Mouse (Mus musculus) v-Abl transformed pro-B cells (cell line): Measurements from ENCODE around the gene Col26a1.
"Not testable (repeated sequence)": the region's sequence is repeated elsewhere in the genome, so short reads cannot be mapped to it uniquely, and the experiment has no call there.

ENCODE experiments used
- in situ Hi-C, 2 experiments: fragments of 400-800 bp; cut with MboI; formaldehyde crosslinking; loops; one replicate each; pipeline ENCODE4 v1.15.1; 2025; ENCODE audit not compliant: unreplicated experiment in 2 of 2

The Col26a1 gene

GRCm38 (mm10) chr5:136764157-136764669 is 118.8 kb downstream of the Col26a1 start:
- in situ Hi-C loops: loop anchor here in 1 of 2 experiments (25.0 kb wide), 2 partner anchors 677 to 877 kb away; partner anchors contain the start of genes Hspb1 and Rasa4

GRCm38 (mm10) chr5:136760345-136760744 is 122.7 kb downstream of the Col26a1 start:
- in situ Hi-C loops: loop anchor here in 1 of 2 experiments (25.0 kb wide), 2 partner anchors 673 to 873 kb away; partner anchors contain the start of genes Hspb1 and Rasa4

DNA sequence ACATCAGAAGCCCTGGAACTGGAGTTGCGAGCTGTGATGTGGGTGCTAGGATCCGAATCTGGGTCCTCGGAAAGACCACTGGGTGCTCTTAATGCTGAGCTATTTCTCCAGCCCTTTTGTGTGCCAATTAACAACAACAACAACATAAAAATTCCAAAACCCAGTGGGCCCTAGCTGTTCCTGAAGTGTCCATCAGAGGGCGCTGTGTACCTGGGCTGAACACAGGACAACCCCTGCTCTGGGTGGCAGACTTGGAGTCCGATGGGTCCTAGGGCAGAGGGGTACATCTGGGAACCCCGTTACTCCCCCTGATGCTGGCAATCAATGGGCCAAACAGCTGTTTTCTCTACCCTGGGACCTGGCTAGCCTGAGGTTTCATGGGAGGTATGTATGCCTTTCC is 123.2 kb downstream of the Col26a1 start:
- in situ Hi-C loops: loop anchor here (5.0 to 25.0 kb wide), 8 partner anchors 42 to 872 kb away; partner anchors contain the start of genes Hspb1 (in 1 of the 2) and Rasa4 (in 1 of the 2)

DNA sequence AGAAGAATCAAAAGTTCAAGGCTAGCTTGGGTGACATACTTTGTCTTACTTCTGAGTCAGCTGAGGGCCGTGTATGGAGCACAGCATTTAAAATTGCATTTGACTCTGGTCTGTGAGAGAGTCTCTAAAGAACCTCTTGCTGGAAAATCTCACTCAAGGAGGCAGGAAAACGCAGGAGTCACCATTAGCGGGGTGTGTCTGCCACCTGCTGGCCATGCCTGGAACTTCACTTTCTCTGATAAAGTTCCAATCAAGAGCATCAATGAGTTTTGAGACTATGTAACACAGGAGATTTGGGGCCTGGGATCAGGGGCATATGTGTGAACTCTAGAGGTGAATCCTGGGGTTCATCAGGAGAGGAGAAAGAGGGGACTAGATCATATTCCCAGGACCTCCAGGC is 127.3 kb downstream of the Col26a1 start:
- in situ Hi-C loops: loop anchor here (5.0 to 25.0 kb wide), 8 partner anchors 38 to 868 kb away; partner anchors contain the start of genes Hspb1 (in 1 of the 2) and Rasa4 (in 1 of the 2)

- in situ Hi-C loops: loop anchor here (10.0 to 25.0 kb wide), 4 partner anchors 649 to 867 kb away; partner anchors contain the start of genes Hspb1 (in 1 of the 2) and Rasa4 (in 1 of the 2)
These were observed 128.9 kb downstream of the Col26a1 start for GRCm38 (mm10) chr5:136754053-136754591.

DNA sequence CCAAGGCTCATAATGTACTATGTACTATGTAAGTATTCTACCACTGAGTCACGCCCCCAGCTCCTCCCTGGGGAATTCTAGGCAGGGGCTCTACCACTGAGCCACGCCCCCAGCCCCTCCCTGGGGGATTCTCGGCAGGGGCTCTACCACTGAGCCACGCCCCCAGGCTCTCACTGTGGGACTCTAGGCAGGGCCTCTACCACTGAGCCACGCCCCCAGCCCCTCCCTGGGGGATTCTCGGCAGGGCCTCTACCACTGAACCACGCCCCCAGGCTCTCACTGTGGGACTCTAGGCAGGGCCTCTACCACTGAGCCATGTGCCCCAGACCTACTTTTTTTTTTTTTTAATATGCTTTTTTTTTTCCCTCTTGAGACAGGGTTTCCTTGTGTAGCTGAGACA is 129.8 kb downstream of the Col26a1 start:
- in situ Hi-C loops: loop anchor here (10.0 to 25.0 kb wide), 4 partner anchors 648 to 866 kb away; partner anchors contain the start of genes Hspb1 (in 1 of the 2) and Rasa4 (in 1 of the 2)

GRCm38 (mm10) chr5:136752104-136752503 is 130.9 kb downstream of the Col26a1 start:
- in situ Hi-C loops: loop anchor here (10.0 to 25.0 kb wide), 4 partner anchors 647 to 865 kb away; partner anchors contain the start of genes Hspb1 (in 1 of the 2) and Rasa4 (in 1 of the 2)

DNA sequence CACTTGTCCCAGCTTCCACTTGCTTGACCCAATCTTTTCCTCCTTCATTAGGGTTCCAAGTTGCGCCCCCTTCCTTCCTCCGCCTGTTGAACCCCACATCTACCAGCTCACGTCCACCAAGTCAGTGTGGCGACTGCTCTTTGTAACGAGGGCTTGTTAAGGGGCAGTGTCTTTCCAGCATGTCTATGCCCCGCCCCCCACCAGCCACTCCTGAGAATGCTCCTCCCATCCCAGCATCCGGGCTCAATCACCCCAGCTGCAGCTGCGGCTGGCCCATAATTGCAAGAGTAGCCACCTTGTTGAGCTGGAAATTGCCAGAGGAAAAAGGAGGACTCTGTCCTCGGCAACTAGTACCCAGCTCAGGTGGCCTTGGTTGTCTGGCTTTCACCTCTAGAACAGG is 136.4 kb downstream of the Col26a1 start:
- in situ Hi-C loops: no loop called here

DNA sequence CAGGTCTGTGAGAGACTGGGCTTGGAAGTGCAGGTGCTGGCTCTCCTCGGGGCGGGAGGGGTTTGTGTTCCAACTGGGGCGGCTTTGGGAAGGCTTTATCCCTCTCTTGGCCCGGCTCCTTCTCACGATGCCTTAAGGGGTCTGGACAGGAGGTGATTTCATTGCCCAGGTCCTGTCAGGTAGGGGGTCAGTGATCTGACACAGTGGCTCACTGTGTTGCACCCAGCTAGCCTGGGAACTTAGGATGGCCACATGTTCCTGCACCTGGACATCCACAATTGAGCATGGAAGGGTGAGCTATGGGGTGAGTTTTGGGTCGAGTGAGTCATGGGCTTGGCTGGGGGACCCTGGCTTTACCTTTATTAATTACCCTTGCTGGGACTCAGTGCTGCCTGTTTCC is 144.1 kb downstream of the Col26a1 start:
- in situ Hi-C loops: no loop called here

GRCm38 (mm10) chr5:136726271-136726670 is 156.7 kb downstream of the Col26a1 start:
- in situ Hi-C loops: not testable (repeated sequence)

DNA sequence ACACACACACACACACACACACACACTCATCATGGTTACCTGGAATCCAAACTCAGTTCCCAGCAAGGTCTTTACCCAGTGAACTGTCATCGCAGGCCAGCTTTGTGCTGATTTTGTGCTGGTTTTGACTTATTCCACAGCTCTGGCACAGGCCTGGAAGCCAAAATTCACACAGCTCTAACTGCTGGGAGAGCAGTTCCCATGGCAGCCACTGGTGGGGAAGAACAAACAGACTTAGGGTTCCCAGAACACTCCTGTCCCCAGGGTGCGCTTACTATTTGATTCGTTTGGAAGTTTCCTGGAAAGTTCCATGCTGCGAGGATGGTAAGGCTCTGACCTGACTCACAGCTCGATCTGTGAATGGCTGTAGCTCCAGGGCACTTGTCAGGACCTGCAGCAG is 161.4 kb downstream of the Col26a1 start:
- in situ Hi-C loops: loop anchor here in 1 of 2 experiments (5.0 to 25.0 kb wide), 2 partner anchors 434 to 509 kb away; no protein-coding TSS in a partner anchor

GRCm38 (mm10) chr5:136718656-136719055 is 164.4 kb downstream of the Col26a1 start:
- in situ Hi-C loops: loop anchor here in 1 of 2 experiments (5.0 to 25.0 kb wide), 2 partner anchors 39 to 431 kb away; no protein-coding TSS in a partner anchor

GRCm38 (mm10) chr5:136717573-136717854 is 165.5 kb downstream of the Col26a1 start:
- in situ Hi-C loops: loop anchor here in 1 of 2 experiments (5.0 to 25.0 kb wide), 2 partner anchors 40 to 430 kb away; no protein-coding TSS in a partner anchor

DNA sequence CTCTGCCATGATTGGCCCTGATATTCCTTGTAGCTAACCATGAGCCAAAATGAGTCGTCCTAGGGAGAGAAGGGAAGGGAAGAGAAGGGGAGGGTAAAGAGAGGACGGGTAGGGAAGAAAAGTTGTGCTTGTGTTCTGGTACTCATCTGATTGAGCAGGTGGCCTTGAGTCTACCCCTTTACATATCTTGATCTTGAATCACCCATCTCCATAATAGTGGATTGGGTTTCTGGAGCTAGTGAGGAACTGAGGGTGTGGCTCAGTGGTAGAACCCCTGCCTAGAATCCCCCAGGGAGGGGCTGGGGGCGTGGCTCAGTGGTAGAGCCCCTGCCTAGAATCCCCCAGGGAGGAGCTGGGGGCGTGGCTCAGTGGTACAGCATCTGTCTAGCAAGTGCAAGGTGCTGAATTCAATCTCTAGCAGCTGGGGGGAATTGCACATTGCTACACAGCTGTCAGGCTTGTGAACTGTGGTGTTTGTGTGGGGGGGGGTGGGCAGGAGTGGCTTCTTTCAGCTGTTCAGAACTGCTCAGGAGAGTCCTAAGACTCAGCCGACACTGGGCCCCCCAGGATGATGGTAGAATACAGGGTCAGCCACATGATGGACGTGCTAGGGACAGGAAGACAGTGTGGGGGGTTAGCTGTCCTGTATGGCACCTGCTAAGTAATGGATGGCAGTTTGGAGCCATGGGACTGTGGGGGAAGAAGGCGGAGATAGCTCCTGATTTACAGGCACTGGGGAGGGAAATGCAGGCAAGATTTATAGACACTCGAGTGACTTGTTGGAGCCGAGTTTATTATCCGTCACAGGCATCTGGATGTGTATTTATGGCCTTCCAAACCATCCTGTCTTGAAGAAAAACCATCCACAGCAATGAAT is 166.1 kb downstream of the Col26a1 start:
- in situ Hi-C loops: loop anchor here in 1 of 2 experiments (5.0 to 25.0 kb wide), 2 partner anchors 40 to 430 kb away; no protein-coding TSS in a partner anchor

DNA sequence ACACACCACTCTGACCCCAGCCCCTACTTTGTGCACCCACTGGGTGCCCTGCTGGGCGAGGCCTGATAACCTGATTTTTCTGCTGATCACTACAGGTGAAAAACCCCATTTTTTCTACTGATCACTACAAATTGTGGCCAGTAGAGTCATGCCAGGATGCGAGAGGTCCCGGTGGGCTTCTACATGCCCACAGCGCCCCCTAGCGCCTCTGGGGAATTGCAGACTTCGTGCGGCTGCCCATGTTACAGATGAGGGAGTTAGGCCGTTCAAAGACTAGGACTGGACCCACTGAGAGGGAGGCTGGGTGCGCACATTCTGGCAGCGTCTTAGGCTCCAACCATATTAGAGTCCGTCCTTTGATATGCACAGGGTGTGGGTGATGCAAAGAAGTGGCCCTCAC is 168.1 kb downstream of the Col26a1 start:
- in situ Hi-C loops: loop anchor here in 1 of 2 experiments (5.0 to 25.0 kb wide), 2 partner anchors 42 to 428 kb away; no protein-coding TSS in a partner anchor

DNA sequence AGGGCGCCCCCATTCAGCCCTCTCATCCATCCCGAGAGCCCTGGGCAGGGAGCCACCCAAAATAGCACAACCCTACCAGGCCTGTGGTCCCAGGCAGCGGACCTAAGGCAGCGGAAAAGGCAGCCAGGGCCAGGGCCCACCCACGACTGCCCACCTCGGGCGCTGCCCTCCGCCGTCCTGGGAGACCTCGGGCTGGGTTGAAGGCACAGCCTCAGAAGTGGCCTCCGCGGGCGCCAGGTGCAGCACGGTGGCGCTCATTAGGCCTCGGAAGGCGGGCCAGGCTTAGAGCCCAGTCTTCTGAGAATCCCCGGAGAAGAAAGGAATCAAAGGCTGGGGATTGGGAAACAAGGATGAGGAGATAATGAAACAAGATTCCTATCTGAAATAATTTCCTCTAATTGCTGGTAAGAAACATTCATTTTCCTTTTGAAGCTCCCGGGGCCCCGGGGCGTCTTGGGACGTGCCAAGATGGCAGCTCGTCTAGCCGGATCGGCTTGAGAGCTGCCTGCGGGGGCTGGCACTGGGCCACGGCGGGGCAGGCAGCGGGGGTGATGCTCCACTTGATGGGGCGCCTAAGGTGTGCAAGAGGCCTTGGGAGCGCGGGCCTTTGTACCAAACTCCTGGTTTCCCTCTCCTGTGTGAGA is 168.7 kb downstream of the Col26a1 start:
- in situ Hi-C loops: loop anchor here in 1 of 2 experiments (25.0 kb wide), 1 partner anchor 427 kb away; no protein-coding TSS in a partner anchor

DNA sequence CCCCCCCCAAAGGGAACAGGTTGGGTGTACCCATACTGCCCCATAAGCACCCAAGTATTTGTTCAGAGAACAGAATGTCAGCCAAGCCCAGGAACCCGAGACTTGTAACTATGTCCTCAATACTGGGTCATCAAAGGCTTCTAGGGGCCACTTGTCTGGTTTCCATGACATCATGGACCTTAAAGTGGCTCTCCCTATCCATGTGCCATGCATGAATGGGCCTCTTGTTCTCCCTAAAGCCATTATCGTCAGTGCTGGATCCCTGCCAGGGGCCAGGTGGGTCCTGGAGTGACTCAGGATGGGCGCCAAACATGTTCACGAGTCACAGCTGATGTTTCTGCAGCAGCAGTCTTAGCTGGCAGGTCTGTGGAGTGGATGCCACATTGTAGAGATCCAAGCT is 172.3 kb downstream of the Col26a1 start:
- in situ Hi-C loops: loop anchor here in 1 of 2 experiments (25.0 kb wide), 1 partner anchor 423 kb away; no protein-coding TSS in a partner anchor

- in situ Hi-C loops: loop anchor here (5.0 to 25.0 kb wide), 6 partner anchors 41 to 426 kb away; partner anchors contain the start of gene Cux1 (in 1 of the 2)
These were observed 174.9 kb downstream of the Col26a1 start for GRCm38 (mm10) chr5:136708116-136708515.

DNA sequence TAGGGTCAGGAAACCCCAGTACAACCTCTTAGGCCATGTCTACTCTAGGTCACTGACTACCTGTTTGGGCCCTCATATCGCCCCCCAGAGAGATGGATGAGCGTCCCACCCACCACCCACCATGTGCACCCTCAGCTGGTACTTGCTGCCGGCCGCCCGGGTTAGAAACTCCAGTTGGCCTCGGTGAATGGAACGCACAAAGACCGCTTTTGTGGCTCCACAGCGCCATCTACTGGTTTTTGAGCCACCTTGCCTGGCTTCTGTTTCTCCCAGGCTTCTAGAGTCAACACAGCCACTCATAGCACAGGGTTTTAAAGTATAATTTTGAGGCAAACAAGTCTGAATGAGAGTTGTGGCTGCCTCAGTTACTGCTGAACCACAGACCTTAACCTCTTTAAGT is 176.2 kb downstream of the Col26a1 start:
- in situ Hi-C loops: loop anchor here (5.0 to 25.0 kb wide), 6 partner anchors 40 to 425 kb away; partner anchors contain the start of gene Cux1 (in 1 of the 2)

- in situ Hi-C loops: loop anchor here (5.0 to 25.0 kb wide), 6 partner anchors 38 to 423 kb away; partner anchors contain the start of gene Cux1 (in 1 of the 2)
These were observed 177.5 kb downstream of the Col26a1 start for GRCm38 (mm10) chr5:136705532-136705931.
